Mouse (Mus musculus) embryonic fibroblast, embryonic 13.5 days (primary cell): ENCODE data around the gene Tns3. TPM values are rescaled to one million over a fixed set of nuclear protein-coding genes. Genes with fewer than 3 reads are reported as not detected.

Experiments used
- H3K27ac ChIP-seq: 2 replicates; pipeline ENCODE4 v1.5.1; 2012; ENCODE audit warnings: low read length, control low read depth, inconsistent platforms; ENCODE audit not compliant: insufficient read depth
- H3K4me1 ChIP-seq: 2 replicates; pipeline ENCODE4 v1.6.1; 2011; ENCODE audit warnings: low read length; ENCODE audit not compliant: control insufficient read depth, insufficient read depth
- H3K4me3 ChIP-seq: 2 replicates; pipeline ENCODE4 v1.5.1; 2011; ENCODE audit warnings: mild to moderate bottlenecking, control low read depth, low read length; ENCODE audit not compliant: insufficient read depth
- CTCF ChIP-seq: IDR thresholded peaks from 2 replicates; pipeline ENCODE4 v1.5.1; 2011; ENCODE audit warnings: mild to moderate bottlenecking, control low read depth, low read length, moderate library complexity, borderline replicate concordance; ENCODE audit not compliant: insufficient read depth
- POLR2A ChIP-seq: IDR thresholded peaks from 2 replicates; pipeline ENCODE4 v1.6.1; 2011; ENCODE audit warnings: low read depth, mild to moderate bottlenecking, control low read depth, low read length, moderate library complexity
- polyA plus RNA-seq: library from polyadenylated mRNA; stranded (reverse); fragments of >200 nt; gene quantifications from 2 replicates; pipeline ENCODE4 v1.2.4, GENCODE M21; 2011; ENCODE audit warnings: low read depth; ENCODE audit not compliant: missing spikeins, insufficient read length

The Tns3 gene
- polyA plus RNA-seq, 1 experiment, result 96.5 TPM

DNA sequence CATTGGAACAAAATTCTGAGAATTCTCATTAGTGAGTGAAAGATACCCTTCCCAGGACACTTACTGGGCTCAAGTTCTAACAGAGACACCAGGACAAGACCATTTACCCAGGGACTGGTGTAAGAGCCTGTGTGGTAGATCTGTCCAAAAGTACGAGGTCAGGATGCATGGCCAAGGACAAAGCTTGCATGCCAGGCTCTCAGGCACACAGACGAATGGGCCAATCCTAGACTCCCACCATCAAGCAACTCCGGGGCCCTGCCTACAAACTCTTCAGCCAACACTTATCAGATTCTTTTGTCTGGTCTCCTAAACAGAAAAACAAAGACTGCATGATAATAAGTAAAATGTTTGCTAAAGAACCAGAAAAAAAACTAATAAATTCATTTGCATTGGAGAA is 78.6 kb downstream of the Tns3 start:
- Histone ChIP-seq H3K4me1 (peaks cover 7% of the 10 kb centered on the region), H3K27ac (no peak overlapping the region), H3K4me3 (no peak overlapping the region)
- no peak for TF ChIP-seq CTCF
- no peak for TF ChIP-seq POLR2A

DNA sequence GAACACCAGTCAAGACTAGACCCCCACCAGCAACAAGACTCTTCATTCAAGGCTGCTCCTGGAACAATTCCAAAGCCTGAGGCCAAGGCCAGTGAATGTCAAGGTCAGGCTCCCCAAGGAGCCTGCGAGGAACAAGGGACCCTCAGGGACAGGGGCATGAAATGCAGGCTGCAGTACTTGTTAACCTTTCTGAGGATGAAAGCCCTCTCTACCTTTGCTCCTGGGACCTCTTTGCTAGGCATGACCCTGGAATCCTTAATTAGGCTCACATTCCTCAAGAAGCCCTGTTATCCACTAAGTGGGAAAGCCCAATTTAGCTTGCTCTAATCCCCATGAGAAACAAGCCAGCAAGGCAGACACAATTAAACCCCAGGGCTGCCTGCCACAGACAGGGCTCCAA is 79.4 kb downstream of the Tns3 start:
- H3K4me3 ChIP-seq, result no peak overlapping the region
- H3K27ac ChIP-seq, result no peak overlapping the region
- TF ChIP-seq CTCF (no peak), POLR2A (no peak)
- H3K4me1 ChIP-seq, result peaks cover 9% of the 10 kb centered on the region

DNA sequence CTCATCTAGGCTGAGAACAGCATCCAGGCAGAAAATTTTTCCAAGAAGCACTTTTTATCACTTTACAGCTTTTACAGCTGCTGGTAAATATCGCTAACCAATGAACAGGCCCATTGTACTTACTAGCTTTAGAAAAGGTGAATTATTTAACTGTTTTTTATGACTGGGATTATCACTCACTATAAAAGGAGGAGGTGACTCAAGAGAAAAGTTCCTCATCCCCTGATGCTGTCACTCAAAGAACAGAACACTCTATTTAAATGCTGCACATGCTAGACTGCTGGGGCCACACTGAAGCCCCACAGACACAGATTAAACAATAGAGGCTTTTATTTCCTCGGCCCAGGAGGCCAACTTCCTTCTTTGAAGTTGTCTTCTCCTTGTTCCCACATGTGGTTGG is 80.0 kb downstream of the Tns3 start:
- TF ChIP-seq POLR2A (no peak), CTCF (no peak)
- H3K4me1 ChIP-seq, result peaks cover 9% of the 10 kb centered on the region
- no peak overlapping the region for H3K27ac ChIP-seq
- H3K4me3 ChIP-seq, result no peak overlapping the region

DNA sequence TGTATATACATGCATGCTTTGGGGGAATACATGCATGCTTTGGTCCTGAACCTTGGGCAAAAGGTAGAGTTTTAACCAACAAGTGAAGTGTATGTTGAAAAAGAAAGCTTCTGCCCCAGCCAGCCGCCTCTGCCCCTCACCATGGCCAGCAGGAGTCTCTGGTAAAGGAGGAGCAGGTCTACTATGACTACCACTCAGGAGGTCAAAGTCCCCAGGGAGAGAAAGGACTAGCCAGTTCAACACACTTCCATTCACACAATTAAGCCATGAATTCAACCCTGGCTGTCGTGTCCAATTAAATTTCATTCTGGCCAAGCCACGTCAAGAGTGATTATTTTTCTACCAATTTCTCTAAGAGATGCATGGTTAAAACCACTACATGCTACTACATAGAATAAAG is 81.2 kb downstream of the Tns3 start:
- Histone ChIP-seq H3K4me1 (peaks cover 9% of the 10 kb centered on the region), H3K27ac (no peak overlapping the region), H3K4me3 (no peak overlapping the region)
- TF ChIP-seq CTCF (no peak), POLR2A (no peak)

DNA sequence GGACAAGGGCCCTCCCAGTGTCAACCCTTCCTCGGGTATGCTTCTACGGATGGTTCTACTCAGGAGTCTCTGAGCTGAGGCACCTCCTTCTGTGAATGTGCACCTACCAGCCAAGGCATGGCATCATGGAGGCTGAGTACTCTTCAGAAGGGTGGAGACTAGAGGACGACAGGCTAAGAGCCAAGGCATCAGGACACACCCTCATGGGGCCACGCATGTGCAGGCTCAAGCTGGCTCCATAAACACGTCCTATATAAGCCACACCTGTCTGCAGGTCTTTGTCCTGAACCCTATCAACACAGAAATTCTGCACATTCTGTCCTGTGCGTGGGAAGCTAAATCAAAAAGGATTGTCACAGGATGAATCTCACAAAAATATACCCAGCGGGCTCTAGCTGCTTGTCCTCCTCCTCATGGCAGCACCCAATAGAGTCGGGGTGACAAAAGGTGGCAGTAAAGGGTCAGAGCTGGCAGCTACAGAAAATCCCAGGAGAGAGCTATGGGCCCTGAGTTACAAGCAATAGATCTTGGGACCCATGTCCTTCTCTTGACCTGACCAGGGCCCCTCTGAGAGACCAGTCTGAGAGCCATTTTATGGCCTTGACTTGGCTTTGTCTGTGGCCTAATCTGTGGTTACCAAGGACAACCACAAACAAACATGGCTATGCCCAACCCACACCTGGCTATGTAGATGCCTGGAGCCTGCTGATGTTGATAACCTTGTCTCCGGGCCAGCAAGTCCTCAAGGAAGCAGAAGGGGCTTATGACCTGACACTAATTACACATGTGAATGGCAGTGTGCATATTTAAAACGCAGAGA is 82.0 kb downstream of the Tns3 start:
- Histone ChIP-seq H3K4me1 (peaks cover 9% of the 10 kb centered on the region), H3K27ac (no peak overlapping the region), H3K4me3 (no peak overlapping the region)
- TF ChIP-seq CTCF (no peak), POLR2A (no peak)

DNA sequence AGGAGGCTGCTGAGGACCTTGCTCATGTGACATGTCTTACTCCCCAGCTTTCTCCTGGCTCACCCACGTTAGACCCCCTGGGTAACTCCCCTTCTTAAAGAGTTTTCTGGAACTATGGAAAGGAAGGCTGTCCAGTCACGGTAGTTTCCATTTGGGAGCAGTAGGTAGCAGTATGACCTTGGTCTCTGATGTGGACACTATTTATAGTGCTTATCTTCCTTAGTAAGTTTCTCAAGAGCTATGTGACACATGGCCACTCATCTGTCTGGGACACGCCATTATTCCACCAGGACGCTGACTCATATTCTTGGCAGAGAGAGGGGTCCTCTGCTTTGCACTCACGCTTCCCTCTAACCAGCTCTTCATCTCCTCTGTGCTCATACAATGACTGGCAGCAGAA is 84.5 kb downstream of the Tns3 start:
- H3K4me1 ChIP-seq, result peaks cover 9% of the 10 kb centered on the region
- peak overlapping the region; percentile 67 for H3K27ac ChIP-seq
- TF ChIP-seq CTCF (no peak), POLR2A (no peak)
- H3K4me3 ChIP-seq, result no peak overlapping the region

DNA sequence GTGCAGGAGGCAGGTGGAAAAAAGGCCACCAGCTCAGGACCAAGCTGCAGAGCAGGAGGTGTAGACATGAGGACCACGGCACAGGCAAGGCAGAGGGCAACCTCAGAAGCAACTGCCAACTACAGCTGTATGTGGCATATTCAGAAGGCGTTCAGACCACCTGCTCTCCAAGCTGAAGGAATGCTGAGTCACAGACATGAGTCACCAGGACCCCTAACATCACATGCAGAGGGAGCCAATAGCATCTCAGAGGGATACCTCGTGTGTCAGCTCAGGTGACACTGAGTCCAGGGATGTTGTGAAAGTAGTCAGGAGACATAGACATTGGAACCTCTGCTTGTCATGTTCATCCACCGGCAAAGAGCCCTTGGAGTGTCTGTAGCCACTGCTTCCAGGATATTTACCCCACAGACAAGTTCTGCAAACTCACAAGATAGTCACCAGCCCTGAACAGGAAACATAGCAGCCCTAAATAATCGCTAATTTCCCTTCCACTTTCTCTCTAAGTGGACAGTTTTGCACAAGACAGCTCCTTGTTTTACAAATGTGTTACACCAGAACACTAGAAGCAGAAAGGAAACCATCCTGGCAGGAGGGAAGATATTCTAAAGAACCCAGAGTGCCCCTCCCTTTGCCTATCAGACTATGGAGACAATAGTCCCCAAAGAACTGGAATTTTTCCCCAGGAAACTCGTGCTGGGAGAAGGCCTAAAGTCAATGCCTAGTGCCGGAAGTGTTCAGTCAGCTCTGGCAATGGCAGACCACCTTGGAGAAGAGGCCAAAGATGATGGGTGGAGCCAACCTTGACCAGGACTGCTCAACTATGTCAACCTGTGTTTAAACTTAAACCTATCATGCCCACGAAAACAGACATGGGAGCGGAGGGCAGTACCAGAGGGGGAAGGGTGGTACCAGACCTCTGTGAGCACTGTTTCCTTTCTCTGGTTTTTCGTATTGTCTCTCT is 88.8 kb downstream of the Tns3 start:
- TF ChIP-seq POLR2A, result no peak

DNA sequence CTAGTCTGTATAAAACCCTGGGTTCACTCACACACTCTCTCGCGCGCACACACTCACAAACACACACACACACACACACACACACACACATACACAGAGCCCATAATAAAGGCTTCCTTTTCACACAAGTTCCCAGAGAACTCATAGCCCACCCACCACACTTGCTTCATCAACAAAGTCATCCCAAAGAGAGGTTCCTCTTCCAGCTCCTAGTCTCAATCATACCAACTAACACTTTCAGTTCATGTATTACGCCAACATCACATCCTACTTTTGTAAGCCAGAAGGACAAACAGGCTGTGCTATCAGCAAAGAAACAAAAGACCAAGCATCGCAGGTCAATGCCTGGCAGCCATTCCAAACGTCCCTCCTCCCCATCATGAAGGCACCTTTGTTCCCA is 89.8 kb downstream of the Tns3 start:
- Histone ChIP-seq H3K4me3 (no peak overlapping the region), H3K4me1 (peaks cover 4% of the 10 kb centered on the region), H3K27ac (no peak overlapping the region)
- TF ChIP-seq CTCF, result no peak
- TF ChIP-seq POLR2A, result no peak

More for the DNA sequence above, 88.8 kb downstream of the Tns3 start:
- Histone ChIP-seq H3K4me3 (no peak overlapping the region), H3K27ac (no peak overlapping the region), H3K4me1 (peaks cover 9% of the 10 kb centered on the region)

DNA sequence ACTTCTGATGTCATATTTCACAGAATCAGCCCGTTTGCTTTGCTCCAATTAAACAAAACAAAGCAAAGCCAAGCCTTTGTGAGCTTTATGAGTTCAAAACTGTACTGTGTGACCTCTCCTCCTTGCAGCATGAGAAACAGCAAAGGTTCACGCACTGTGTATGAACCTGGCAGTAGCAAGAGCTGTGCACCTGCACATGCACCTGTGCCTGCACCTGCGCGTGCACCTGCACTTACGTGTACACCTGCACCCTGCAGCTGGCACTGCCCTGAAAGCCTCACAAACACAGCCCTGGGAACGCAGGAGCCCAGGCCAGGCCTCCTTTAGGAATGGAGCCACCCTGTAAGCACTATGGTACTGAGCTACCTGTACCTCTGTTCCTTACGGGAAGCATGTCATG is 91.6 kb downstream of the Tns3 start:
- TF ChIP-seq POLR2A (no peak), CTCF (no peak)
- Histone ChIP-seq H3K4me3 (no peak overlapping the region), H3K27ac (no peak overlapping the region), H3K4me1 (0 out of 2 replicates have a peak, but pooled peaks cover 2% of the 10 kb centered on the region)

DNA sequence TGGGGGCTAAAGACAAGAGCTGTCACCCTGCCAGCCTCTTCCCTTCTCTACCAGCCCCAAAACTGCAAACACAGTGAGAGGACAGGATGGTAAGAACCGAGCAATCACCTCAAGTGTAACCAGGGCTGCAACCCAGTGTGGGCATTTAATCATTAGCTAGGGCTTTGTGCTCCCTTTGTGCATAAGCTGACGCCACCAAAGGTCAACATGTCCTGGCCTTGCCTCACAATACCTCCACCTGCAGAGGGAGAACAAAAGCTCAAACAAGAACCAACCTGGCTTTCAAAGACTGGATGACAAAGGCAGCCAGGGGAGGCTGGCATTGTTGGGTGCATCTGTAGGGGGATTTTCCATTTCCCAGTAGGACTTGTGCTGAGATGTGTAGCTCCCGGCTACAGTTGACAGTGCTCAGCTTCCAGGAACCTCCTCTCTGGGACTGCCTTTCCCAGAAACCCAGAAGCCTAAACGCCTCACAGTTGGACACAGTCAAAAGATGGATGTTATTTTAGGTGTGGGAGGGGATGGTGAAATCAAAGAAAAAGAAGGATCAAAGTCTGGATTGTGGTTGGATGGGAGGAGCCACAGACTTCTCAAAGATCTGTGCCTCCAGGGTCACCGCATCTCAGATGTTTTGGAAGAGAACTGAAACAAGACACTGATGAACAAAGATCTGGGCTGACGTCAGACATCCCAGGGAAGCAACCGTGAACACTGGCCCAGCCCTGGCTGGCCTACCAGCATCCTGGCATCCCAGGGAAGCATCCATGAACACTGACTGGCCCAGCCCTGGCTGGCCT is 94.9 kb downstream of the Tns3 start:
- peak overlapping the region; percentile 1; the same call in 1 of the 2 replicates for H3K27ac ChIP-seq
- TF ChIP-seq POLR2A (no peak), CTCF (no peak)
- H3K4me3 ChIP-seq, result no peak overlapping the region
- peaks cover 3% of the 10 kb centered on the region; the same call in 1 of the 2 replicates for H3K4me1 ChIP-seq
